In genomic region chr1:166003181-166004022, GRCm38 (mm10) we compare ENCODE assay signal across 8 mouse cellular contexts. TPM values are rescaled to one million over a fixed set of nuclear protein-coding genes. Genes with fewer than 3 reads are reported as not detected.
DNase-seq lines count a peak whose midpoint lies in the region; ATAC-seq and TF ChIP-seq lines count a peak whose summit lies in the region.

No protein-coding gene starts in this region.

- H3K4me2 ChIP-seq in midbrain, embryonic 11.5 days, result peak overlapping the region; percentile 58

- no peaks in the 10 kb centered on the region for H3K27me3 ChIP-seq in embryonic facial prominence, embryonic 10.5 days (replicated peaks; ENCODE audit: low read depth, poor library complexity, severe bottlenecking)
- H3K27me3 ChIP-seq in midbrain, embryonic 11.5 days (ENCODE audit: control insufficient read depth, insufficient read depth, low read length), result no peaks in the 10 kb centered on the region
- H3K27me3 ChIP-seq in small intestine, adult 2 months (ENCODE audit: control insufficient read depth, insufficient read depth, low read length), result no peaks in the 10 kb centered on the region

- peak overlapping the region; percentile 64 for H3K9ac ChIP-seq in midbrain, embryonic 11.5 days (ENCODE audit: low read length)

- peaks cover 34% of the 10 kb centered on the region for H3K4me1 ChIP-seq in embryonic facial prominence, embryonic 10.5 days
- H3K4me1 ChIP-seq in midbrain, embryonic 11.5 days (ENCODE audit: control insufficient read depth, insufficient read depth, low read length), result peaks cover 17% of the 10 kb centered on the region
- 0 out of 2 replicates have a peak, but pooled peaks cover 2% of the 10 kb centered on the region for H3K4me1 ChIP-seq in small intestine, adult 2 months (ENCODE audit: control insufficient read depth, insufficient read depth, insufficient read length, low read length)

- ATAC-seq in granulocyte monocyte progenitor cell, adult 5-6 weeks (replicated peaks; ENCODE audit: poor library complexity, severe bottlenecking), result peak; percentile 61
- ATAC-seq in midbrain, embryonic 11.5 days (ENCODE audit: low FRiP score), result peak; percentile 74

- TF ChIP-seq CTCF in small intestine, adult 2 months (IDR thresholded peaks at IDR 0.05; ENCODE audit: extremely low read depth, insufficient read length, insufficient replicate concordance, low read depth, low read length), result no peak

- H3K36me3 ChIP-seq in embryonic facial prominence, embryonic 10.5 days (replicated peaks), result no peaks in the 10 kb centered on the region
- H3K36me3 ChIP-seq in midbrain, embryonic 11.5 days (ENCODE audit: control insufficient read depth, insufficient read depth, low read length), result no peaks in the 10 kb centered on the region
- no peaks in the 10 kb centered on the region for H3K36me3 ChIP-seq in small intestine, adult 2 months (ENCODE audit: control insufficient read depth, insufficient read depth, low read length)

- peak overlapping the region; percentile 98 for H3K27ac ChIP-seq in embryonic facial prominence, embryonic 10.5 days (replicated peaks)
- H3K27ac ChIP-seq in midbrain, embryonic 11.5 days (ENCODE audit: low read depth, low read length), result peak overlapping the region; percentile 48; the same call in 1 of the 2 replicates
- peak overlapping the region; percentile 60 for H3K27ac ChIP-seq in small intestine, adult 2 months (ENCODE audit: insufficient read depth, low read depth, low read length)

- intact Hi-C loops in left cerebral cortex, postnatal 4 days (cut with DNase I), result loop anchor here (5.0 kb wide), 2 partner anchors 149 to 226 kb away; no protein-coding TSS in a partner anchor

- under 1% methylated on average over 61 of the region's 61 CpGs for WGBS in embryonic facial prominence, embryonic 10.5 days
- under 1% methylated on average over 61 of the region's 61 CpGs for WGBS in midbrain, embryonic 11.5 days
- WGBS in small intestine, adult 2 months, result under 1% methylated on average over 61 of the region's 61 CpGs

- peak; percentile 96 for DNase-seq in 3134 (ENCODE audit: extremely low read depth, insufficient read length, low spot score)
- DNase-seq in adrenal gland, postnatal 14 days, result peak; percentile 96
- DNase-seq in embryonic facial prominence, embryonic 10.5 days (ENCODE audit: low spot score), result peak; percentile 92
- peak; percentile 94 for DNase-seq in kidney, adult 11 months
- DNase-seq in left cerebral cortex, postnatal 4 days, result peak; percentile 97
- DNase-seq in midbrain, embryonic 11.5 days (ENCODE audit: low spot score, missing footprints), result peak; percentile 99

- peak; percentile 36; the same call in 1 of the 2 replicates for TF ChIP-seq POLR2A in small intestine, adult 2 months (IDR thresholded peaks at IDR 0.05; ENCODE audit: low read depth, low read length)

- H3K4me3 ChIP-seq in embryonic facial prominence, embryonic 10.5 days, result peak overlapping the region; percentile 96
- peak overlapping the region; percentile 97 for H3K4me3 ChIP-seq in midbrain, embryonic 11.5 days (ENCODE audit: low read depth, low read length)
- H3K4me3 ChIP-seq in small intestine, adult 2 months (ENCODE audit: low read depth, low read length), result peak overlapping the region; percentile 66

- H3K9me3 ChIP-seq in embryonic facial prominence, embryonic 10.5 days, result no peaks in the 10 kb centered on the region
- H3K9me3 ChIP-seq in midbrain, embryonic 11.5 days (ENCODE audit: control insufficient read depth, low read length), result no peaks in the 10 kb centered on the region

RNA-seq across cellular contexts. Expression of gene Pou2f1, which starts 0.9 kb away (rescaled TPM):
- 15.0 and 18.8 TPM in 2 replicates for total RNA-seq in adrenal gland, postnatal 14 days (2021)
- 27.0 and 28.1 TPM in 2 replicates for polyA plus RNA-seq in embryonic facial prominence, embryonic 10.5 days (2016; fragmentation: Nextera tagmentation; extraction: Ambion mirVana)
- 20.4 and 31.4 TPM in 2 replicates for total RNA-seq in granulocyte monocyte progenitor cell, adult 5-6 weeks (2014; fragmentation: Nextera tagmentation)
- total RNA-seq in granulocyte monocyte progenitor cell, adult 5-6 weeks (2017), result 12.7 and 20.3 TPM in 2 replicates
- total RNA-seq in left cerebral cortex, postnatal 4 days (2021), result 10 to 100 TPM; 27.6 to 29.4 TPM
- polyA plus RNA-seq in midbrain, embryonic 11.5 days (2014; fragmentation: Nextera tagmentation; extraction: Ambion mirVana), result 31.3 and 32.1 TPM in 2 replicates
- polyA plus RNA-seq in small intestine, adult 2 months (2012; rRNA removed), result 8.0 and 17.6 TPM in 2 replicates

Comparison
In these comparisons a context has a peak if more than half of its experiments do, and no peak if none do; other contexts are left out.
1. Peak in every context shown above with its lines: DNase-seq, ATAC-seq, H3K4me3 ChIP-seq and H3K27ac ChIP-seq.
2. H3K27ac ChIP-seq: peak in every context shown above with its lines; median percentile 98 in embryonic facial prominence, embryonic 10.5 days; 60 in small intestine, adult 2 months; 48 in midbrain, embryonic 11.5 days.